Mouse (Mus musculus): ENCODE results near the gene Cyct. TPM values are rescaled to one million over a fixed set of nuclear protein-coding genes. Genes with fewer than 3 reads are reported as not detected.

The Cyct gene
- polyA plus RNA-seq (2012; rRNA removed; ENCODE audit: low replicate concordance), result not detected in 2 replicates

DNA sequence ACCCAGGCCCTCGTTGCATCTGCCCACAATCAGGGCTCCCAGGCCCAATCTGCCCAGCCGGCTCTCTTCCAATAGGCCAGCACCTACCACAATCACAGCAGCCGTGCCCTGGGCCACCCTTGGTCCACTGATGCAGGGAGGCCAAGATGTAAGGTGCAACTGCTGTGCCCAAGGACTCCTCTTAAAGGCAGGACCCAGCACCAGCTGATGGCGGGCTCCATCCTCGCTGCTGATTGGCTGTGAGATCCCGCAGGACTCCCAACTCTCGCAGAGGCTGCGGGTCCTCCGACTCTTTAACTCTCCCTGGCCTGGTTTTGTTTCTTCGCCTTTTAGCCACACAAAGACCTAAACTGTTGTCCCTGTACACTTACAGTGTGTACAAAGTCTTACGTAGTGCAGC is at the start of gene Cyct:
Cyct (minus strand) TSS at position 225 of the 400 bp plus-strand sequence.

DNA sequence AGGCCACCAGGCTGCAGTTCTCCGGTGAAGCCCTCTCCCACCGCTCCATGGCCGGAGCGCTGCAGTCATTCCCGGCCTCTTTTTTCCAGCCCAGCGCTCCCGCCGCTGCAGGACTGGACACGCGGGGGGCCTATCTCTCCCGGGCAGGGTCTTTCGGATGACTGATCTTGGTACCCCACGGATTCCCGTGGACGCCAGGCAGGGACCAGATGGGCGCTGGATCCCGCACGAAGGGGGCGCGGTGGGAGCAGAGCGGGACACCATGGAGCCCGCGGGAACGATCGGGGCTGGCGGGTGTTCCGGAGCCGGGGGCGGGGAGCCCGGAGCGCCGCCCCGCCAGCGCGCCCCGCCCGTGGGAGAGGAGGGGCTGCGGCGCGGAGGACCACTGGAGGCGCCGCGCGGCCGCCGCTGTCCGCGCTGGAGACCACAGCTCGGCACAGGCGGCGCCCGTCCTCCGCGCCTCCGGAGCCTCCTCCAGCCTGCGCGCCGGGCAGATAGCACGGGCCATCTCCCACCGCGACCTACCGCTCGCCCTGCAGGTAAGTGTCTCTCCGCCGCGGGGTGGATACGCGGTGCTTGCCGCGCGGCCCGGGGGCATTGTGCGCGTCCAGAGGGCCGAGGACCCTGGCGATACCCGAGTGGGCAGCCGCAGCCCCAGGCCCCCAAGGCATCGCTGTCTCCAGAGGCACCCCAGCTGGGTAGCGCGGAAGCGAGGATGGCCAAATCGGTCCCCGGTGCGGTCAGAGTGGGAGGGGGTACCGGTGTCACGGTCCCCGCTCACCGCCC is 46.1 kb upstream of the Cyct start, which contains the start of gene Osbpl6:
Osbpl6 (plus strand) TSS at position 358 of the 786 bp plus-strand sequence.

DNA sequence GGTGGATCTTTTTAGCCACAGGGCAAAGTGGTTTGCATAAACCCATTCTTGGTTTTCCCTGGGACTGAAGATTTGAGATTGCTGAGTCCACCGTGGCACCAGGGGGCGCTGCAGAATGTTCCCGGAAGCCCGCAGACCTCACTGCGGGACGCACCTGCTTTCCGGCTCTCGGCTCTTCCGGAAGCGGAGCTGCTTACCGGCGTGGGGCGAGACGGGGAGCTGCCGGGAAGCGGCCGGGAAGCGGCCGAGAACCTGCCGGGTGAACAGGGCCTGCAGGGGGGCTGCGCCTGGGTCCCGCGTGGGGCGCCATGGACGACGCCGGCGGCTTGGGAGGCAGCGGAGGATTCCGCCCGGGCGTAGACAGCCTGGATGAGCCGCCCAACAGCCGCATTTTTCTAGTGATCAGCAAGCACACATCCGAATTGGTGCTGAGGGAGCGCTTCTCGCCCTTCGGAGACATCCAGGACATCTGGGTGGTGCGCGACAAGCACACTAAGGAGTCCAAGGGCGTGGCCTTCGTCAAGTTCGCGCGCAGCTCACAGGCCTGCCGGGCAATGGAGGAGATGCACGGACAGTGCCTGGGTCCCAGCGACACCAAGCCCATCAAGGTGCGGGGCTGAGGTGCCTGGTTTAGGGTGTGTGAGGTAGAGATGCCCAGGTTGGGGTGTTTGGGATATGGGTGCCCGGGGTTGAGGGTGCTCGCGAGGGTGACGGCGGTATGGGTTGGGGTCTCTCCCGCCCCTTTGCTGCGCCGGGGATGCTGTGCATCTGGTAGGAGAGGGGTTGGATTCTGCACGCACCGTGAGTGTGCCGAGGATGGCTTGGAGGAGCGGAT is 9.8 kb upstream of the Cyct start, which contains the start of gene Rbm45:
Rbm45 (plus strand) TSS at position 164 of the 835 bp plus-strand sequence.

DNA sequence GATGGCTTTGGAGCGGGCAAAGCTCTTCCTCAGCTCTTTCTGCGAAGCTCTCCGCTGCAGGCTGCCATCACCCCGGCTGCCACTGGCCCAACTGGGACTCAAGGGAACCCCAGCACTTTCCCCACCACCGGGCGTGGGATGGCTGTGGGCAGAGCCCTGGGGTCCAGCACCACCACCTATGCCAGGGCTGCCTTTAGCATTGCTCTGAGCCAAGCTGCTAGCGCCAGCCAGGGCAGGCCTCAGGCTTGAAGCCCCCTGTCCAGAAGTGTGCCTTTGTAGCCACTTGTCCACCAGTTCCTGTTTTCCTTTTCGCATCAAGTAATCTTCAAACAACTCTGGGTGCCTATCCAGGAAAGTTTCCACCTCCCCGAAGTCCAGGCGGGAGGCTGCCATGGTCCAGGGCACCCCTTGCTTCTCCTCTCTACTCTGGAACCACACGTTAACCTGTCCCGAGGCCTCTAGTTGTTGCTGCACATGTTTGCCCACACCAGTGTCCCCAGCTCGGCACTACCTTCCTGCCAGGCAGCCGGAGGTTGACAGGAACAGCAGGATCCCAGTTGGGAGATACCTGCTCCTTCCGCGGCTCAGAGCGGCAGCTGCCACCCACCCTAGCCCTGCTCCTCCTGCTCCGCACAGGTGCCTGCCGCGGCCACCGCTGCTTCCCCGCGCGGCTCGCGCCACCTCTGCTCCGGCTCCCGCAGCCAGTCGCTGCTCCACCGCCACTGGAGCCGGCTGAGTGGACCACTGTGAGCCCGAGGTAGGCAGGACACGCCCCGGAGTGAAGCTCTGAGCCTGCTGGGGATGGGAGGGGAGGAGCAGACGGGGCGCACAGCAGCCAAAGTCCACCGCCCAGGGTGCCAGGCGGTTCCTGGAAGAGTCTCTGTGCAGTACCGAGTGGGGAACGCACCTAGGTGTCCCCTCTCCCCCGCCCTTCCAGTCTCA is 21.8 kb downstream of the Cyct start, which contains the start of gene Pde11a:
Pde11a (minus strand) TSS at position 560 of the 942 bp plus-strand sequence.

Other genes starting within 250 kb of the Cyct start
- 0.05 and 0.19 TPM in 2 replicates for gene Pde11a, start 21.7 kb downstream of the Cyct start, polyA plus RNA-seq (2012; rRNA removed; ENCODE audit: low replicate concordance)
- 7.2 and 10.0 TPM in 2 replicates for gene Rbm45, start 9.5 kb upstream of the Cyct start, polyA plus RNA-seq (2012; rRNA removed; ENCODE audit: low replicate concordance)
- gene Osbpl6, start 46.1 kb upstream of the Cyct start, polyA plus RNA-seq (2012; rRNA removed; ENCODE audit: low replicate concordance), result 71.3 and 140 TPM in 2 replicates

All from duodenum, adult 2 months (tissue).